Mouse (Mus musculus) cerebellum, adult (tissue): ENCODE data around the gene Katnbl1.
A peak's percentile ranks its signal among the peaks of the same experiment; 100 is the strongest.

Source experiments
- ATAC-seq: cut with Nextera tagmentation; 2 replicates; pipeline ENCODE4 v1.9.2; 2017; ENCODE audit warnings: mild to moderate bottlenecking, moderate library complexity, mixed read lengths; ENCODE audit not compliant: insufficient number of reproducible peaks, low FRiP score, low TSS enrichment

Gene Katnbl1

GRCm38 (mm10) chr2:112454862-112455564, 76.0 kb downstream of the Katnbl1 start, which contains the start of gene Emc7:
TSS of gene Emc7 (plus strand) at chr2:112454997.
- ATAC-seq = peak; percentile 94

DNA sequence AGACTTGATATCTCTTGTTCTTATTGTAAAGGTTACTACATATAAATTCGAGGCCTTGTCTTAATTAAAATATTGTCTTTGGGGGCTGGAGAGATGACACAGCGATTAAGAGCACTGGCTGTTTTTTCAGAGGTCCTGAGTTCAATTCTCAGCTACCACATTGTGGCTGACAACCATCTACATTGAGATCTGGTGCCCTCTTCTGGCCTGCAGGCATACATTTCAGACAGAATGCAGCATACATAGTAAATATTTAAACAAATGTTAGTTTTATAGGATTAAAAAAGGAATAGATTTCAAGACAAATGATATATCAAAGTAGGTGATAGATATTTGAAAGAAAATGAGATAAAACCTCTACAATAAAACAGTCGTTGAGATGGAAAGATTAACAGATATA, 81.5 kb downstream of the Katnbl1 start:
- no peak for ATAC-seq
